Mouse (Mus musculus) MEL (cell line): ENCODE data around the gene Nrxn2. TPM values are rescaled to one million over a fixed set of nuclear protein-coding genes. Genes with fewer than 3 reads are reported as not detected.

Source experiments
- DNase-seq: peaks from one replicate; pipeline ENCODE4 v3.0.0; 2011; ENCODE audit warnings: low read depth, low spot score
- H3K27ac ChIP-seq: 2 replicates; pipeline ENCODE4 v1.5.1; 2012; ENCODE audit warnings: low read depth, mild to moderate bottlenecking, control low read depth, low read length, moderate library complexity; ENCODE audit not compliant: control insufficient read depth
- H3K27me3 ChIP-seq, 2 experiments: fragments of 150-350 bp in 1 of 2; sonication (generic) in 1 of 2; 2 replicates each; pipeline ENCODE4 v1.6.1; 2012; ENCODE audit warnings: low read length in 2 of 2, mild to moderate bottlenecking in 2 of 2, improper control_type of control experiment in 1 of 2, moderate library complexity in 1 of 2; ENCODE audit not compliant: insufficient read depth in 2 of 2, control insufficient read depth in 1 of 2
- H3K36me3 ChIP-seq, 2 experiments: 2 replicates each; pipeline ENCODE4 v1.6.1; 2012 to 2014; ENCODE audit warnings: low read length in 2 of 2, improper control_type of control experiment in 1 of 2, inconsistent platforms in 1 of 2, mild to moderate bottlenecking in 1 of 2; ENCODE audit not compliant: insufficient read depth in 2 of 2, control insufficient read depth in 1 of 2
- H3K4me1 ChIP-seq, 2 experiments: fragments of 150-350 bp in 1 of 2; sonication (generic) in 1 of 2; 2 replicates each; pipeline ENCODE4 v1.6.1; 2012; ENCODE audit warnings: low read length in 2 of 2, improper control_type of control experiment in 1 of 2, mild to moderate bottlenecking in 1 of 2; ENCODE audit not compliant: insufficient read depth in 2 of 2, control insufficient read depth in 1 of 2
- H3K4me3 ChIP-seq, 2 experiments: fragments of 150-350 bp in 1 of 2; sonication (generic) in 1 of 2; 2 replicates each; pipeline ENCODE4 v1.5.1; 2012; ENCODE audit warnings: low read depth in 2 of 2, low read length in 2 of 2, mild to moderate bottlenecking in 2 of 2, moderate library complexity in 2 of 2, control low read depth in 1 of 2, improper control_type of control experiment in 1 of 2; ENCODE audit not compliant: control insufficient read depth in 1 of 2, insufficient read depth in 1 of 2
- H3K79me2 ChIP-seq: 2 replicates; pipeline ENCODE4 v1.6.1; 2012; ENCODE audit warnings: mild to moderate bottlenecking, low read length, moderate library complexity; ENCODE audit not compliant: control insufficient read depth, poor library complexity, insufficient read depth
- H3K9ac ChIP-seq: 2 replicates; pipeline ENCODE4 v1.6.1; 2012; ENCODE audit warnings: low read depth, mild to moderate bottlenecking, control low read depth, low read length, moderate library complexity; ENCODE audit not compliant: control insufficient read depth, poor library complexity, severe bottlenecking
- H3K9me3 ChIP-seq: fragments of 150-350 bp; sonication (generic); replicated peaks from 2 replicates; pipeline ENCODE4 v1.6.1; 2012; ENCODE audit warnings: mild to moderate bottlenecking, low read length, improper control_type of control experiment, moderate library complexity; ENCODE audit not compliant: insufficient read depth
- BHLHE40 ChIP-seq: IDR thresholded peaks from 2 replicates; pipeline ENCODE4 v1.6.1; 2012; ENCODE audit warnings: low read depth, mild to moderate bottlenecking, inconsistent platforms, low read length, improper control_type of control experiment, borderline replicate concordance
- CHD1 ChIP-seq: IDR thresholded peaks from 2 replicates; pipeline ENCODE4 v1.6.1; 2012; ENCODE audit warnings: low read depth, mild to moderate bottlenecking, inconsistent platforms, low read length, improper control_type of control experiment
- CTCF ChIP-seq, 3 experiments: IDR thresholded peaks in 2 of 3; conservative IDR thresholded peaks in 1 of 3; 2 replicates each; pipeline ENCODE4 v1.5.1; 2011 to 2012; ENCODE audit warnings: low read length in 3 of 3, low read depth in 2 of 3, mild to moderate bottlenecking in 2 of 3, improper control_type of control experiment in 1 of 3, inconsistent platforms in 1 of 3, mixed read lengths in 1 of 3, moderate library complexity in 1 of 3; ENCODE audit not compliant: control insufficient read depth in 1 of 3, insufficient read depth in 1 of 3, poor library complexity in 1 of 3, severe bottlenecking in 1 of 3
- ELF1 ChIP-seq: IDR thresholded peaks from 2 replicates; pipeline ENCODE4 v1.6.1; 2014; ENCODE audit warnings: low read depth, mild to moderate bottlenecking, inconsistent platforms, low read length, improper control_type of control experiment, moderate library complexity
- EP300 ChIP-seq, 2 experiments: IDR thresholded peaks; 2 replicates each; pipeline ENCODE4 v1.6.1; 2011; ENCODE audit warnings: improper control_type of control experiment in 2 of 2, low read length in 2 of 2, low read depth in 1 of 2, mild to moderate bottlenecking in 1 of 2
- ETS1 ChIP-seq: IDR thresholded peaks from 2 replicates; pipeline ENCODE4 v1.6.1; 2012; ENCODE audit warnings: low read depth, mild to moderate bottlenecking, inconsistent platforms, low read length, improper control_type of control experiment, moderate library complexity
- GABPA ChIP-seq: IDR thresholded peaks from 2 replicates; pipeline ENCODE4 v1.6.1; 2012; ENCODE audit warnings: low read depth, mild to moderate bottlenecking, inconsistent platforms, low read length, improper control_type of control experiment, moderate library complexity
- GATA1 ChIP-seq: IDR thresholded peaks from 2 replicates; pipeline ENCODE4 v1.6.1; 2011; ENCODE audit warnings: low read depth, low read length, improper control_type of control experiment
- HCFC1 ChIP-seq: IDR thresholded peaks from 2 replicates; pipeline ENCODE4 v1.6.1; 2012; ENCODE audit warnings: low read depth, mild to moderate bottlenecking, inconsistent platforms, low read length, improper control_type of control experiment, moderate library complexity
- JUND ChIP-seq: IDR thresholded peaks from 2 replicates; pipeline ENCODE4 v1.6.1; 2011; ENCODE audit warnings: low read depth, mild to moderate bottlenecking, improper control_type of control experiment, low read length
- MAZ ChIP-seq: IDR thresholded peaks from 2 replicates; pipeline ENCODE4 v1.6.1; 2012; ENCODE audit warnings: low read depth, mild to moderate bottlenecking, inconsistent platforms, low read length, improper control_type of control experiment
- MEF2A ChIP-seq: IDR thresholded peaks from 2 replicates; pipeline ENCODE4 v1.6.1; 2014; ENCODE audit warnings: low read depth, mild to moderate bottlenecking, inconsistent platforms, low read length, improper control_type of control experiment; ENCODE audit not compliant: poor library complexity, insufficient replicate concordance, severe bottlenecking; ENCODE audit errors: extremely low read depth
- MYC ChIP-seq: IDR thresholded peaks from 2 replicates; pipeline ENCODE4 v1.6.1; 2011; ENCODE audit warnings: low read depth, mild to moderate bottlenecking, low read length, improper control_type of control experiment, moderate library complexity
- NRF1 ChIP-seq: IDR thresholded peaks from 2 replicates; pipeline ENCODE4 v1.6.1; 2014; ENCODE audit warnings: low read depth, mild to moderate bottlenecking, inconsistent platforms, low read length, improper control_type of control experiment, moderate library complexity; ENCODE audit not compliant: poor library complexity, insufficient read depth, severe bottlenecking
- POLR2AphosphoS5 ChIP-seq: IDR thresholded peaks from 2 replicates; pipeline ENCODE4 v1.6.1; 2012; ENCODE audit warnings: low read depth, borderline replicate concordance, mild to moderate bottlenecking, inconsistent platforms, low read length, moderate library complexity, mixed read lengths
- SIN3A ChIP-seq: IDR thresholded peaks from 2 replicates; pipeline ENCODE4 v1.6.1; 2012; ENCODE audit warnings: low read length, improper control_type of control experiment, inconsistent platforms
- SMC3 ChIP-seq: IDR thresholded peaks from 2 replicates; pipeline ENCODE4 v1.6.1; 2011; ENCODE audit warnings: low read depth, low read length, improper control_type of control experiment
- TAL1 ChIP-seq: IDR thresholded peaks from 2 replicates; pipeline ENCODE4 v1.6.1; 2012; ENCODE audit warnings: mild to moderate bottlenecking, inconsistent platforms, low read length, moderate library complexity, mixed read lengths
- TBP ChIP-seq: IDR thresholded peaks from 2 replicates; pipeline ENCODE4 v1.8.0; 2011; ENCODE audit warnings: low read depth, low read length, improper control_type of control experiment
- UBTF ChIP-seq: IDR thresholded peaks from 2 replicates; pipeline ENCODE4 v1.6.1; 2012; ENCODE audit warnings: low read depth, mild to moderate bottlenecking, inconsistent platforms, low read length, improper control_type of control experiment, moderate library complexity, borderline replicate concordance; ENCODE audit not compliant: insufficient read depth
- USF1 ChIP-seq: IDR thresholded peaks from 2 replicates; pipeline ENCODE4 v1.6.1; 2014; ENCODE audit warnings: low read depth, mild to moderate bottlenecking, inconsistent platforms, low read length, improper control_type of control experiment, moderate library complexity
- USF2 ChIP-seq, 2 experiments: IDR thresholded peaks; 2 replicates each; pipeline ENCODE4 v1.6.1; 2011 to 2012; ENCODE audit warnings: improper control_type of control experiment in 2 of 2, low read length in 2 of 2, borderline replicate concordance in 1 of 2, inconsistent platforms in 1 of 2, low read depth in 1 of 2, mild to moderate bottlenecking in 1 of 2; ENCODE audit not compliant: insufficient read depth in 1 of 2
- ZC3H11A ChIP-seq: IDR thresholded peaks from 2 replicates; pipeline ENCODE4 v1.6.1; 2012; ENCODE audit warnings: low read depth, mild to moderate bottlenecking, inconsistent platforms, low read length, improper control_type of control experiment
- polyA plus RNA-seq, 2 experiments: library from polyadenylated mRNA; stranded (reverse) in 1 of 2; unstranded in 1 of 2; fragments of >175 nt in 1 of 2; fragments of >200 nt in 1 of 2; gene quantifications; 2 replicates each; pipeline versions ENCODE4 v1.2.1 to v1.2.4; 2012; ENCODE audit warnings: low replicate concordance in 2 of 2, low read depth in 1 of 2; ENCODE audit not compliant: insufficient read length in 2 of 2, insufficient read depth in 1 of 2, missing spikeins in 1 of 2
- total RNA-seq: library from RNA; depleted of rRNA; stranded (reverse); fragments of 300-350 nt; gene quantifications from 2 replicates; pipeline ENCODE4 v1.2.3, GENCODE M21; 2012

Gene Nrxn2
- total and polyA plus RNA-seq, 3 experiments: 0.39 to 0.42 TPM; not detected in 1

DNA sequence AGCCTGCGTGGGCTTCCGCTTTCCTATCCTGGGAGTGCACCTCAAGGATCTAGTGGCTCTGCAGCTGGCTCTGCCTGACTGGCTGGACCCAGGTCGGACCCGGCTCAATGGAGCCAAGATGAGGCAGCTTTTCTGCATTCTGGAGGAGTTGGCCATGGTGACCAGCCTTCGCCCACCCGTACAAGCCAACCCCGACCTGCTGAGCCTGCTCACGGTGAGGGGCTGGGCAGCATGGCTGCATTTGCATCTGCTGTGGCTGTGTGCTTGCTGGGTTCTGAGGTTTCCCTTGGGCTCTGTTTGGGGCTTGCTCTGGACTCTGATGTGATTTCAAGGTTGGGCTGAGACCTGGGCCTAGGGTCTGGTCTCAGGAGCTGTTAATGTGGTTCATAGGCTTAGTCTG, 11.4 kb upstream of the Nrxn2 start:
- Histone ChIP-seq H3K4me3 (no peak overlapping the region), H3K9ac (no peak overlapping the region)
- DNase-seq: no peak
- TF ChIP-seq MAZ (no peak), ELF1 (no peak), UBTF (no peak), POLR2AphosphoS5 (no peak), SIN3A (no peak), EP300 (IDR thresholded peaks at IDR 0.05; ENCODE audit: low read depth in 1 of 2, low read length in 2 of 2) (no peak), BHLHE40 (no peak), GABPA (no peak), HCFC1 (no peak), TAL1 (no peak), CHD1 (no peak), ETS1 (no peak), SMC3 (no peak), JUND (no peak), TBP (no peak), GATA1 (no peak), USF2 (IDR thresholded peaks at IDR 0.05; ENCODE audit: borderline replicate concordance in 1 of 2, insufficient read depth in 1 of 2, low read depth in 1 of 2, low read length in 2 of 2) (no peak), USF1 (no peak), CTCF (IDR thresholded peaks at IDR 0.05 in 2 of 3, conservative IDR thresholded peaks at IDR 0.05 in 1 of 3; ENCODE audit: control insufficient read depth in 1 of 3, insufficient read depth in 1 of 3, low read depth in 2 of 3, low read length in 3 of 3, poor library complexity in 1 of 3, severe bottlenecking in 1 of 3) (no peak)
- TF ChIP-seq, all 39 proteins: peak for 0
- H3K9me3 ChIP-seq: no peaks in the 10 kb centered on the region
- peaks cover 4 to 11% of the 10 kb centered on the region in 2 experiments for H3K36me3 ChIP-seq
- peaks cover 0 to 16% of the 10 kb centered on the region in 2 experiments; a peak in 2 of 4 replicates for H3K4me1 ChIP-seq
- H3K27ac ChIP-seq: no peak overlapping the region
- H3K79me2 ChIP-seq: no peaks in the 10 kb centered on the region
- H3K27me3 ChIP-seq: no peaks in the 10 kb centered on the region

DNA sequence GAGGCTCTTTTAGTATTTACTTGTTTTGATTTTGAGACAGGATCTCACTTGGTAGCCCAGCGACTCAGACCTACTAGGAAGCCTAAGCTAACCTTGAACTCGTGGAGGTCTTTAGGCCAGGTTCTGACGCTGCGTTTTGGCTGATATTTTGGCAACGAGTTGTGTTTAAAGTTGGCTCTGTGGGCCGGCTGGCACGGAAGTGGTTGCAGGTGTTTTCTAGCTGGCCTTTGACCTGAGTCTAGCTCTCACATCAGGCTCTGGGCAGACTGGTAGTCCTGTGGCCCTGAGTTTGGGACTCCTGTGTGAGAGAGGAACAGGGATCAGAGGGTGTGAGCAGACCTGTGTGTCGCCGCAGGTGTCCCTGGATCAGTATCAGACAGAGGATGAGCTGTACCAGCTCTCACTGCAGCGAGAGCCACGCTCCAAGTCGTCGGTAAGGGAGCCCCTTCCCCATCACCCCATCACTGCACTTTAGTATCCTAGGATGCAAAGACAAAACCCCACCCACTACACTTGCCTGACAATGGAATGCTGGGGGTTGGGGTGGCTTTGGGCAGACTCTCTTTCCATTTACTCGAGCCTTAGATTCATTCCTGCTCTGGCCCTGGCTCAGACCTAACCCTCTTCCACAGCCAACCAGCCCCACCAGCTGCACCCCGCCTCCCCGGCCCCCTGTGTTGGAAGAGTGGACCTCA, 10.6 kb upstream of the Nrxn2 start:
- Histone ChIP-seq H3K36me3 (peaks cover 4 to 7% of the 10 kb centered on the region in 2 experiments), H3K4me3 (no peak overlapping the region), H3K79me2 (no peaks in the 10 kb centered on the region), H3K9ac (no peak overlapping the region), H3K27ac (no peak overlapping the region), H3K27me3 (no peaks in the 10 kb centered on the region), H3K9me3 (no peaks in the 10 kb centered on the region), H3K4me1 (peaks cover 0 to 7% of the 10 kb centered on the region in 2 experiments; a peak in 1 of 4 replicates)
- no peak for DNase-seq
- TF ChIP-seq MAZ (no peak), MYC (no peak), ZC3H11A (no peak), JUND (no peak), MEF2A (no peak), CHD1 (no peak), USF2 (IDR thresholded peaks at IDR 0.05; ENCODE audit: borderline replicate concordance in 1 of 2, insufficient read depth in 1 of 2, low read depth in 1 of 2, low read length in 2 of 2) (no peak), NRF1 (no peak), POLR2AphosphoS5 (no peak), SMC3 (no peak)
